Mouse (Mus musculus) gastrocnemius, adult 8-10 months (tissue): Measurements from ENCODE around the gene Gmcl1. TPM values are rescaled to one million over a fixed set of nuclear protein-coding genes. Genes with fewer than 3 reads are reported as not detected.

Source experiments
- DNase-seq, 2 experiments: peaks; one replicate each; pipeline ENCODE4 v3.0.0; 2022; ENCODE audit warnings: low spot score in 2 of 2
- total RNA-seq, 4 experiments: library from RNA; stranded (reverse); gene quantifications; 2 replicates each; pipeline ENCODE4 v1.2.4; 2022

The Gmcl1 gene
- 1 to 10 TPM; 2.1 to 2.6 (median 2.4) TPM for total RNA-seq

- DNase-seq: peak; percentile 74 to 88
Measured at GRCm38 (mm10) chr6:86733183-86733876, at the start of gene Gmcl1. Gmcl1 (minus strand) TSS chr6:86733383.

- DNase-seq: no peak
Measured at GRCm38 (mm10) chr6:86782342-86782741, 49.2 kb upstream of the Gmcl1 start.

- no peak for DNase-seq
Measured at GRCm38 (mm10) chr6:86781361-86781957, 48.3 kb upstream of the Gmcl1 start.

- no peak for DNase-seq
Measured at GRCm38 (mm10) chr6:86778910-86779594, 45.9 kb upstream of the Gmcl1 start.

GRCm38 (mm10) chr6:86777181-86777580 is 44.0 kb upstream of the Gmcl1 start:
- DNase-seq: no peak

- DNase-seq: no peak
Measured at GRCm38 (mm10) chr6:86776706-86777071, 43.5 kb upstream of the Gmcl1 start.

GRCm38 (mm10) chr6:86776001-86776705 is 43.0 kb upstream of the Gmcl1 start:
- peak; percentile 45 to 59 for DNase-seq

GRCm38 (mm10) chr6:86774937-86775336 is 41.8 kb upstream of the Gmcl1 start:
- no peak for DNase-seq

- no peak for DNase-seq
Measured at GRCm38 (mm10) chr6:86773830-86774229, 40.6 kb upstream of the Gmcl1 start.

- DNase-seq: peak; percentile 45 to 48
Measured at GRCm38 (mm10) chr6:86772631-86773030, 39.4 kb upstream of the Gmcl1 start.

GRCm38 (mm10) chr6:86768938-86769337 is 35.8 kb upstream of the Gmcl1 start:
- no peak for DNase-seq

- DNase-seq: no peak
Measured at GRCm38 (mm10) chr6:86768186-86768776, 35.1 kb upstream of the Gmcl1 start.

- no peak for DNase-seq
Measured at GRCm38 (mm10) chr6:86767465-86767864, 34.3 kb upstream of the Gmcl1 start.

- DNase-seq: no peak
Measured at GRCm38 (mm10) chr6:86765637-86766059, 32.5 kb upstream of the Gmcl1 start.

GRCm38 (mm10) chr6:86754105-86754863 is 21.1 kb upstream of the Gmcl1 start:
- no peak for DNase-seq

GRCm38 (mm10) chr6:86752843-86753485 is 19.8 kb upstream of the Gmcl1 start:
- no peak for DNase-seq

- DNase-seq: no peak
Measured at GRCm38 (mm10) chr6:86750961-86751360, 17.8 kb upstream of the Gmcl1 start.

GRCm38 (mm10) chr6:86749817-86750216 is 16.6 kb upstream of the Gmcl1 start:
- no peak for DNase-seq

- DNase-seq: no peak
Measured at GRCm38 (mm10) chr6:86747171-86747570, 14.0 kb upstream of the Gmcl1 start.

GRCm38 (mm10) chr6:86740652-86741051 is 7.5 kb upstream of the Gmcl1 start:
- DNase-seq: no peak
